Mouse (Mus musculus): ENCODE results near the gene Rpl35. TPM values are rescaled to one million over a fixed set of nuclear protein-coding genes. Genes with fewer than 3 reads are reported as not detected.
A peak's percentile ranks its signal among the peaks of the same experiment; 100 is the strongest.

Gene Rpl35
- polyA plus RNA-seq, 1 experiment = 207 TPM

DNA sequence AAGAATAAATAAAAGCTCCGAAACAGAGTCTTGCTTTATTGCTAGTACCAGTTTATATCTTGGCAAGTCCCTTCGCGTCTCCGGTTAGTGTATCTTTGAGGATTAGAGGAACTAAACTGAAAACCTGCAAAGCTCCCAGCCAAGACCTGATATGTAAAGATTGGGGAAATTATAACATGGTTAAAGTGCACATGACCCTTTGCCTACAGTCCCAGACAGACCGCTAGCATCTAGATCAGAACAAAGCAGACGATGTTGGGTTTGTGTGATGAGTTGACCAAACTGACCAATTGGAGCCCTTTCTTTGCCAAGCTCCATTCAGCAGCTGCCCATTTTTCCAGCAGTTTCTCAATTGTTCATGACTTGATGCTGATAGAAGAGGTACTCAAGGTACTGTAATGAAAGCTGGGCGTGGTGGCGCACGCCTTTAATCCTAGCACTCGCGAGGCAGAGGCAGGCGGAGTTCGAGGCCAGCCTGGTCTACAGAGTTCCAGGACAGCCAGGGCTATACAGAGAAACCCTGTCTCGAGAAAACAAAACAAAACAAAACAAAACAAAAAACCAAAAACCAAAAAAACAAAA lies 816 bp upstream of the Rpl35 start:
- no peak overlapping the region for H3K27ac ChIP-seq (ENCODE audit: control insufficient read depth, insufficient read depth, low read length)
- H3K27me3 ChIP-seq (ENCODE audit: control insufficient read depth, insufficient read depth, low read length) = no peaks in the 10 kb centered on the region
- 92% methylated on average over 14 of the region's 14 CpGs for WGBS
- no peak for TF ChIP-seq POLR2A (IDR thresholded peaks at IDR 0.05; ENCODE audit: control insufficient read depth, extremely low read depth, insufficient read depth, low read length, poor library complexity)
- TF ChIP-seq CTCF (IDR thresholded peaks at IDR 0.05; ENCODE audit: borderline replicate concordance, control insufficient read depth, extremely low read depth, insufficient read depth, low read length, poor library complexity) = no peak
- DNase-seq = no peak
- peaks cover 17% of the 10 kb centered on the region for H3K36me3 ChIP-seq (ENCODE audit: control insufficient read depth, insufficient read depth, low read length)
- peaks cover 17% of the 10 kb centered on the region for H3K4me1 ChIP-seq (replicated peaks; ENCODE audit: control insufficient read depth, insufficient read depth, low read length)
- H3K4me3 ChIP-seq (ENCODE audit: control insufficient read depth, insufficient read depth, low read length) = no peak overlapping the region

DNA sequence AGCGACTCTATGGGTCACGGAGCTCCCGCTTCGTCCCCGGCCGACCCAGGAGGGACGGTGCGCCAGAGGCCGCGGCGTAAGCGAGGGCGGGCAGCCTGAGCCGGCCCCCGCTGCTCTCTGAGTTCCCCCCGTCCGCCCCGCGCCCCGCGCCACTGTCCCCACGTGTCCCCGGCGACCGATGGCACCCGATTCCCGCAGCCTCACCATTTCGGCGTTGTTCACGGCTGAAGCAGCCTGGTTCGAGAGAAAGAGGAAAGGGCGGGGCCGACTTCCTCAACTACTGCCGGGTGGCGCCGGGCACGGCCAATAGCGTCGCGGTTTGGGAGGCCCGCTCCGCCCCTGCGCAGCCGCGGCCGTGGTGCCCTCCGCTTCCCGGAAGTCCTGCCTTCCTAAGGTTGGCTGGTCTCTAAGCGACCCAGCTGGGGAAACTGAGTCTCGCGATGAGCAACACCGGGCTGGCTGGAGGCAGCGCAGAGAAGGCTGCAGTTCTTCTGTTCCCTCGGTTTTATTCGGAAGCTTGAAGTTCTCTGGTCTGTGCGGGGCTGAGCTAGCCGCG lies 466 bp downstream of the Rpl35 start, which contains the start of gene Arpc5l:
Gene Arpc5l, plus strand, starts transcription at position 469 of the 556 bp plus-strand sequence.
- peak; percentile 91 for DNase-seq
- WGBS = under 1% methylated on average over 58 of the region's 58 CpGs
- Histone ChIP-seq H3K36me3 (ENCODE audit: control insufficient read depth, insufficient read depth, low read length) (peaks cover 29% of the 10 kb centered on the region), H3K4me3 (ENCODE audit: control insufficient read depth, insufficient read depth, low read length) (peak within 1 kb of the TSS; percentile 91), H3K27ac (ENCODE audit: control insufficient read depth, insufficient read depth, low read length) (peak within 1 kb of the TSS; percentile 6; the same call in 1 of the 2 replicates), H3K4me1 (replicated peaks; ENCODE audit: control insufficient read depth, insufficient read depth, low read length) (peaks cover 15% of the 10 kb centered on the region), H3K27me3 (ENCODE audit: control insufficient read depth, insufficient read depth, low read length) (no peaks in the 10 kb centered on the region)
- TF ChIP-seq POLR2A (IDR thresholded peaks at IDR 0.05; ENCODE audit: control insufficient read depth, extremely low read depth, insufficient read depth, low read length, poor library complexity) (peak; percentile 47; the same call in 1 of the 2 replicates), CTCF (IDR thresholded peaks at IDR 0.05; ENCODE audit: borderline replicate concordance, control insufficient read depth, extremely low read depth, insufficient read depth, low read length, poor library complexity) (0 out of 2 replicates have a peak, but pooled peaks have one; percentile 30)

DNA sequence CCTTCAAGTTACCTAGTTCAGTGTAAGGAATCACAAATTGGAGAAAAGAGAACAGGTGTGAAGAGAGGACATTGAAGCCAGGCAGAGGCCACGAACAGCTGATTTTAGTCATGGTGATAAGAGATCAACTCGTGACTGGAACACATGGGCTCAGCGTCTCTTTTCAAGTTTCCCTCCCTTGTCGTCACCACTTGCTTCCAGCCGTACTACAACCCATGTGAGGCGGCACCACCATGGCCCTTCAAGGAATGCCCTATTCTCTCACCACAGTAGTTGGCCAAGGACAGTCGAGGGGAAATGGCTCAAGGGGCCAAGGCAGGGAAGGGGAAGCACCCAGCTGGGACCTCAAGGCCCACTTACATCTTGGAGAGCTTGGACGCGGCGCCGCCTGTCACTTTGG lies 1.1 kb downstream of the Rpl35 start:
- peaks cover 29% of the 10 kb centered on the region for H3K36me3 ChIP-seq (ENCODE audit: control insufficient read depth, insufficient read depth, low read length)
- H3K27ac ChIP-seq (ENCODE audit: control insufficient read depth, insufficient read depth, low read length) = no peak overlapping the region
- H3K4me1 ChIP-seq (replicated peaks; ENCODE audit: control insufficient read depth, insufficient read depth, low read length) = peaks cover 15% of the 10 kb centered on the region
- DNase-seq = peak; percentile 21
- 0% methylated on average over 11 of the region's 11 CpGs for WGBS
- peak overlapping the region; percentile 91 for H3K4me3 ChIP-seq (ENCODE audit: control insufficient read depth, insufficient read depth, low read length)
- no peaks in the 10 kb centered on the region for H3K27me3 ChIP-seq (ENCODE audit: control insufficient read depth, insufficient read depth, low read length)
- TF ChIP-seq CTCF (IDR thresholded peaks at IDR 0.05; ENCODE audit: borderline replicate concordance, control insufficient read depth, extremely low read depth, insufficient read depth, low read length, poor library complexity) (no peak), POLR2A (IDR thresholded peaks at IDR 0.05; ENCODE audit: control insufficient read depth, extremely low read depth, insufficient read depth, low read length, poor library complexity) (no peak)

DNA sequence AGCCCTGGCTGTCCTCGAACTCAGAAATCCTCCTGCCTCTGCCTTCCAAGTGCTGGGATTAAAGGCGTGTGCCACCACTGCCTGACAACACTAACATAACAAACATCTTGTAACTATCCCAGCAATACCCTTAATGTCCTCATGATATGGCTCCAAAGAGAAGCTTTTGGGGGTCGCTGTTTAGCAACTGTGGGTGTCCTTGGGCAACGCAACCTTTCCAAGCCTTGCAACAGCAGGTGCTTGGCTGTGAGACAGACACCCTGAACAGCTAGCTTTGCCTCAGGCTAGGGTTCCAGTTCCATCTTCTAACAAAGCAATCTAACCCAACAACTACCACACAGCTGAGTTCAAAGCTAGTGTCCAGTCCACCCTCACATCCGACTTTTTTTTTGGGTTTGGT lies 1.9 kb downstream of the Rpl35 start:
- Histone ChIP-seq H3K4me1 (replicated peaks; ENCODE audit: control insufficient read depth, insufficient read depth, low read length) (peaks cover 15% of the 10 kb centered on the region), H3K27ac (ENCODE audit: control insufficient read depth, insufficient read depth, low read length) (no peak overlapping the region), H3K4me3 (ENCODE audit: control insufficient read depth, insufficient read depth, low read length) (no peak overlapping the region), H3K27me3 (ENCODE audit: control insufficient read depth, insufficient read depth, low read length) (no peaks in the 10 kb centered on the region), H3K36me3 (ENCODE audit: control insufficient read depth, insufficient read depth, low read length) (peaks cover 29% of the 10 kb centered on the region)
- TF ChIP-seq POLR2A (IDR thresholded peaks at IDR 0.05; ENCODE audit: control insufficient read depth, extremely low read depth, insufficient read depth, low read length, poor library complexity) (no peak), CTCF (IDR thresholded peaks at IDR 0.05; ENCODE audit: borderline replicate concordance, control insufficient read depth, extremely low read depth, insufficient read depth, low read length, poor library complexity) (no peak)
- no peak for DNase-seq
- 80% methylated on average over 5 of the region's 5 CpGs for WGBS

DNA sequence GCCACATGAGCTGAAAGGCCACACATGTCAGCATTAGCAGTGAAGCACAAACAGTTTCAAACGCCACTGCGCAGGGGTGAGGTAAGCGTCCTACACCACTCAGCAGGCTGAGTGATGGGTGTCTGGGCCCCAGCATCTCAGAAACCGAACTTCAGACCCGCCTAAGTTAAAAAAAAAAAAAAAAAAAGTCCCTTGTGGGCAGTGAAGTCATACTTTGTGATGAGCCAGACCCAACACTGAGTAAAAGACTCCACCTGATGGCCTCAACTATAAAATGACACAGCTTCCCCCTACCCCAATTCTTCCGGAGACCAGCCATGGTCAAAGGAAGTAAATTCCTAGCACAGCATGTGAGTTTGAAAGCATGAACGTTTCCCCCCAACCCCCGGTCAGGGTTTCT lies 2.3 kb downstream of the Rpl35 start:
- 66% methylated on average over 8 of the region's 8 CpGs for WGBS
- Histone ChIP-seq H3K27me3 (ENCODE audit: control insufficient read depth, insufficient read depth, low read length) (no peaks in the 10 kb centered on the region), H3K4me1 (replicated peaks; ENCODE audit: control insufficient read depth, insufficient read depth, low read length) (peaks cover 15% of the 10 kb centered on the region), H3K4me3 (ENCODE audit: control insufficient read depth, insufficient read depth, low read length) (no peak overlapping the region), H3K27ac (ENCODE audit: control insufficient read depth, insufficient read depth, low read length) (no peak overlapping the region), H3K36me3 (ENCODE audit: control insufficient read depth, insufficient read depth, low read length) (peaks cover 29% of the 10 kb centered on the region)
- TF ChIP-seq POLR2A (IDR thresholded peaks at IDR 0.05; ENCODE audit: control insufficient read depth, extremely low read depth, insufficient read depth, low read length, poor library complexity) = no peak
- DNase-seq = no peak

DNA sequence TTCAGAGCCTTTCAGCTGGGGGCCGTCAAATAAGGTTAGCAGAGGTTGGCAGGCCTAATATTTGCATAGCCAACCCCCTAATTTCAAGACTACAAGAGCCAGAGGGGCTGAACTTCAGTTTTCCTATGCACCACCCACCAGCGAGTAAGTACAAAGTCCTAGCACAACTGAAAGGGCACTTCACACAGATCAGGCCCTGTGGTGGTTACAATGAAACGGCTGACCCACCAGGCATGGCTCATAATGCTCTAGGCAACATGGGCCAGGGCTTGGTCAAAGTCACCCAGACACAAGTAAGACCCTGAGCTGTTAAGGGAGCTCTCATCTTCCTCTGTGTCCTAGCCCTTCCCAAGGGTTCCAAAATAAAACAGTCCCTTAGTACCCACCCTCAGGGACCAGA lies 3.6 kb downstream of the Rpl35 start:
- no peak for DNase-seq
- TF ChIP-seq CTCF (IDR thresholded peaks at IDR 0.05; ENCODE audit: borderline replicate concordance, control insufficient read depth, extremely low read depth, insufficient read depth, low read length, poor library complexity) = no peak
- TF ChIP-seq POLR2A (IDR thresholded peaks at IDR 0.05; ENCODE audit: control insufficient read depth, extremely low read depth, insufficient read depth, low read length, poor library complexity) = no peak
- no peaks in the 10 kb centered on the region for H3K27me3 ChIP-seq (ENCODE audit: control insufficient read depth, insufficient read depth, low read length)
- no peak overlapping the region for H3K4me3 ChIP-seq (ENCODE audit: control insufficient read depth, insufficient read depth, low read length)
- peaks cover 29% of the 10 kb centered on the region for H3K36me3 ChIP-seq (ENCODE audit: control insufficient read depth, insufficient read depth, low read length)
- peaks cover 18% of the 10 kb centered on the region for H3K4me1 ChIP-seq (replicated peaks; ENCODE audit: control insufficient read depth, insufficient read depth, low read length)
- H3K27ac ChIP-seq (ENCODE audit: control insufficient read depth, insufficient read depth, low read length) = no peak overlapping the region
- 90% methylated on average over 3 of the region's 3 CpGs for WGBS

Measured in thymus, adult 2 months (tissue).